Mouse (Mus musculus): ENCODE measurements around the gene Tcp1. TPM values are rescaled to one million over a fixed set of nuclear protein-coding genes. Genes with fewer than 3 reads are reported as not detected.

Tcp1 gene
- polyA plus RNA-seq, 1 experiment from 2014 or later, result 347 TPM

GRCm38 (mm10) chr17:12906436-12906835 lies 9.1 kb upstream of the Tcp1 start:
- Histone ChIP-seq H3K4me3 (ENCODE audit: low read depth, low read length) (no peak overlapping the region), H3K9me3 (replicated peaks; ENCODE audit: control insufficient read depth, low read length, poor library complexity, severe bottlenecking) (no peaks in the 10 kb centered on the region), H3K4me2 (ENCODE audit: low read length) (no peak overlapping the region), H3K36me3 (ENCODE audit: control insufficient read depth, insufficient read depth, low read length) (0 out of 2 replicates have a peak, but pooled peaks cover 7% of the 10 kb centered on the region), H3K4me1 (ENCODE audit: control insufficient read depth, insufficient read depth, low read length) (no peaks in the 10 kb centered on the region), H3K27ac (ENCODE audit: low read length) (no peak overlapping the region), H3K27me3 (ENCODE audit: control insufficient read depth, insufficient read depth, low read depth, low read length) (no peaks in the 10 kb centered on the region), H3K9ac (ENCODE audit: low read depth, low read length) (no peak overlapping the region)
- 94% methylated on average over 9 of the region's 9 CpGs for WGBS
- ATAC-seq, result no peak

DNA sequence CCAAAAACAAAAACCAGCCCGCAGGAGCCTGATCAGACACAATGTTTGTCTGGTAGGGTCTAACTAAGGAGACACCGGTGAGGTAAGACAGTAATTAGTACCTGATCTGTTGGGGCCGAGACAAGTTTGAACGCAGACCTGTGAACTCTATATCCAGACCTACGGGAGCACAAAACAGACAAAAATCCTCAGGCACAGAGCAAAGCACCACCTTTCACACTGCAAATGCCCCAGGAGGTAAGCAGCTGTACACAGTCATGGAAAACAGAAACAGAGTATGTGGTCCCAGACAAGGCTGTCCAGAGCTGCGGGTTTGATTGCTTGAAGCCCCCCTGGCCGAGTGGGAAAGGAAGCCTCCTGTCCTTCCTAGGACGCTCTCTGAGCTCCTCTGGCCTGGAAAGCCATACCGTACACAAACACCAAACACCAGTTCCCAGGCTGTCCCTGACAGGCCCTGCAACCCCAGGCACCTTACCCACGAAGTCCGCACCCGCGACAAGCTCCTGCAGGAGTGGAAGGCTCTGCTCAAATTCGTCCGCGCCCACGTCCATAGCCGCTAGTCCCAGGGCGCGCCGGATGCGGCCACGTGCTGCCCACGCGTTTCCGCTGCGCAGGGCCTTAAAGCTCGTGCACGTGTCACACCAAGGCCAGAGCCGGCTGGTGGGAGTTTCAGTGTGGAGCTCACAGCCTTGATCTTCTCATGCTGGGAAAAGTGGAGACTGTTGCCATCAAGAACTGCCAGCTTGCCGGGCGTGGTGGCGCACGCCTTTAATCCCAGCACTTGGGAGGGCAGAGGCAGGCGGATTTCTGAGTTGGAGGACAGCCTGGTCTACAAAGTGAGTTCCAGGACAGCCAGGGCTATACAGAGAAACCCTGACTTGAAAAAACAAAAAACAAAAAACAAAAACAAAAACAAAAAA lies 5.9 kb upstream of the Tcp1 start, which contains the start of gene Pnldc1:
Gene Pnldc1 (minus strand): TSS at position 870 of the 920 bp plus-strand sequence.
- ATAC-seq, result no peak
- 85% methylated on average over 35 of the region's 35 CpGs for WGBS
- Histone ChIP-seq H3K4me3 (ENCODE audit: low read depth, low read length) (no peak within 1 kb of the TSS), H3K27me3 (ENCODE audit: control insufficient read depth, insufficient read depth, low read depth, low read length) (no peaks in the 10 kb centered on the region), H3K36me3 (ENCODE audit: control insufficient read depth, insufficient read depth, low read length) (peaks cover 19% of the 10 kb centered on the region), H3K27ac (ENCODE audit: low read length) (no peak within 1 kb of the TSS), H3K9me3 (replicated peaks; ENCODE audit: control insufficient read depth, low read length, poor library complexity, severe bottlenecking) (no peaks in the 10 kb centered on the region), H3K4me2 (ENCODE audit: low read length) (no peak within 1 kb of the TSS), H3K4me1 (ENCODE audit: control insufficient read depth, insufficient read depth, low read length) (no peaks in the 10 kb centered on the region; the same call in 1 of the 2 replicates), H3K9ac (ENCODE audit: low read depth, low read length) (no peak within 1 kb of the TSS)

DNA sequence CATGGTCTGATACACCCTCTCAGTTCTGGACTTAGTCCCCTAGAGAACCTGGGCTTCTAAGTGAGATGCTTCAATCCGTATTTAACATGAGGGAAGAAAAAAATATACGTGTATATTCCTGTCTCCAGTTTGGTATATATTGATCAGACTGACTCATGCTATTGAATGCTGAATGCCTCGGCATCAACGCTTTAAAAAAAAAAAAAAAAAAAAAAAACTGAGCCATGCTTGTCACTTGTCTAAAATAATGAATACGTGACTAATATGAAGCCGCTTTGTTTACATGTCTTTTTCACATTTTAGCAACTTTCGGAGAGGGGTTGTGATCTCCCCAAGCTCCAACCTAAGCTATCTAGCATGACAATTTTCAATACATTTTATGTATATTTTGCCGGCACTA lies 5.1 kb upstream of the Tcp1 start:
- Histone ChIP-seq H3K4me3 (ENCODE audit: low read depth, low read length) (no peak overlapping the region), H3K4me1 (ENCODE audit: control insufficient read depth, insufficient read depth, low read length) (peaks cover 8% of the 10 kb centered on the region), H3K36me3 (ENCODE audit: control insufficient read depth, insufficient read depth, low read length) (peaks cover 19% of the 10 kb centered on the region), H3K27ac (ENCODE audit: low read length) (no peak overlapping the region), H3K27me3 (ENCODE audit: control insufficient read depth, insufficient read depth, low read depth, low read length) (no peaks in the 10 kb centered on the region), H3K9me3 (replicated peaks; ENCODE audit: control insufficient read depth, low read length, poor library complexity, severe bottlenecking) (no peaks in the 10 kb centered on the region), H3K4me2 (ENCODE audit: low read length) (no peak overlapping the region), H3K9ac (ENCODE audit: low read depth, low read length) (no peak overlapping the region)
- ATAC-seq, result no peak
- 88% methylated on average over 8 of the region's 8 CpGs for WGBS

DNA sequence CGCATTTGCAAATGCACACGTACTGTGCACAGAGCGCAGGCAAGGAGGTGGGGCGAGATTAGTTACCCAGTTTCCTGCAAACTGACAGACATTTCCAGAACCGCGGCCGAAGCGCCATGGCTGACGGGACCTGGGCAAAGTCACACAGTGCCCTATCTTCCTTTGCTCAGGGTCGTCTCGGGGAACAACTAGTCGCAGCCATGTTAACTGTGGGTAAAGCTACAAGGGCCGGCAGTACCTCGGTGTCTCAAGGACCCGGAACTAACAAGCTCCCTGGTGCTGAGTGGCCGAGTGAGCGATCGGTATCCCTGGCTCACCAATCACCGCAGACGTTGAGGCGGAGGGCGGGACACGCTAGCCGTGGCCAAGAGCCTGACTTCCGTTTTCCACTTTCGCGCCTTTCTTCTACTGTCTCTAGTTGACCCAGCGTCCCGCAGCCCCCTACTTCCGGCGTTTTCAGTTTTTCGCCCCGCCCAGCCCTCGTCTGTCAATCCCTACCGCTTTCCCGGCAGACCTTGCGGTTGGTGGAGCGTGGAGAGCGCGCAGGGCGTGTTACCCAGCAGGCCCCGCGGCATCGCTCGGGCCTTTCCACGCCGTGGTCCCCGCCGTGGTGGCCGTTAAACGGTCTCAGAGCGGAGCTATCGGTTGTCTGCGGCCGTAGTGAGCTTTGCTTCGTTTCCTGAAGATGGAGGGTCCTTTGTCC lies 531 bp downstream of the Tcp1 start, which contains the start of gene Mrpl18:
Gene Mrpl18 (minus strand): TSS at position 465 of the 703 bp plus-strand sequence.
- Histone ChIP-seq H3K4me2 (ENCODE audit: low read length) (peak within 1 kb of the TSS; percentile 91), H3K9me3 (replicated peaks; ENCODE audit: control insufficient read depth, low read length, poor library complexity, severe bottlenecking) (no peaks in the 10 kb centered on the region), H3K4me1 (ENCODE audit: control insufficient read depth, insufficient read depth, low read length) (peaks cover 16% of the 10 kb centered on the region), H3K27ac (ENCODE audit: low read length) (peak within 1 kb of the TSS; percentile 82), H3K36me3 (ENCODE audit: control insufficient read depth, insufficient read depth, low read length) (peaks cover 34% of the 10 kb centered on the region), H3K9ac (ENCODE audit: low read depth, low read length) (peak within 1 kb of the TSS; percentile 84), H3K4me3 (ENCODE audit: low read depth, low read length) (peak within 1 kb of the TSS; percentile 67), H3K27me3 (ENCODE audit: control insufficient read depth, insufficient read depth, low read depth, low read length) (no peaks in the 10 kb centered on the region)
- under 1% methylated on average over 56 of the region's 56 CpGs for WGBS
- peak; percentile 99 for ATAC-seq

DNA sequence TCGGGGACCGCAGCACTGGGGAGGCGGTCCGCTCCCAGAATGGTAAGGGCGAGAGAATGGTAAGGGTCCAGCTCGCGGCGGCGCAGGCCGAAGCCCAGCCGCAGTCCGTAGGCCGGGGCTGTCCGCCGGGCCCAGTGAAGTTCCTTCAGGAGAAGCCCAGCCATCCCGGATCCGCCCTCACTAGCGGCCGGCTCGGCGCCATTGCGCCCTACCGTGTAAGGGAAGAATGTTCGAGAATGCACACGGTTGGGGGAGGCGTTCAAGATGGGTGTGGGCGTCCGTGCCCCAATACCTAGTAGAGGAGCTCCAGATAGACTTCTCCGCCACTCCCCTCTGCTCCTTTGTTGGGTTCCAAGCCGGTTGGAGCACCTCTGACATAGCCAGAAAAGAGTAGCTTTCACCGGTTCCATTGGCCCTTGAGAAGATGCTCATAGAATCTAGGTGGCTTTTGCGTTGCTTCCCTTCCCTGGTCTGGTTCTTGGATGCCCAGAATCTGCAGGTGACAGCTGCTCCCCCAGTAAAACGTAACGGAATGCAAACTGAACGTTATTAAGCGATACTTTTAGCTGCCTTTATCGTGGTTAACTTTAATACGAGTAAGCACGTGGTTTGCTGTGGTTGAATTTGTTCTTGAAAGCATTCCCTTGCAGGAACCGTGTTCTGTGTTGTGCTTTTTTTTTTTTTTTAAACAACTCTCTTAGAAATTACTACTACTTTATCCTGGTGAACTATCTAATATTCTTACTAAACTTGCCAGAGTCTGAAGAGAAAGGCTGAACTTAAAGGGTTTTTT lies 1.3 kb downstream of the Tcp1 start:
- peak overlapping the region; percentile 80 for H3K27ac ChIP-seq (ENCODE audit: low read length)
- WGBS, result under 1% methylated on average over 40 of the region's 40 CpGs
- H3K9me3 ChIP-seq (replicated peaks; ENCODE audit: control insufficient read depth, low read length, poor library complexity, severe bottlenecking), result no peaks in the 10 kb centered on the region
- H3K9ac ChIP-seq (ENCODE audit: low read depth, low read length), result peak overlapping the region; percentile 84
- H3K27me3 ChIP-seq (ENCODE audit: control insufficient read depth, insufficient read depth, low read depth, low read length), result no peaks in the 10 kb centered on the region
- peak overlapping the region; percentile 67 for H3K4me3 ChIP-seq (ENCODE audit: low read depth, low read length)
- peaks cover 16% of the 10 kb centered on the region for H3K4me1 ChIP-seq (ENCODE audit: control insufficient read depth, insufficient read depth, low read length)
- H3K4me2 ChIP-seq (ENCODE audit: low read length), result peak overlapping the region; percentile 90
- ATAC-seq, result peak; percentile 67
- H3K36me3 ChIP-seq (ENCODE audit: control insufficient read depth, insufficient read depth, low read length), result peaks cover 38% of the 10 kb centered on the region

DNA sequence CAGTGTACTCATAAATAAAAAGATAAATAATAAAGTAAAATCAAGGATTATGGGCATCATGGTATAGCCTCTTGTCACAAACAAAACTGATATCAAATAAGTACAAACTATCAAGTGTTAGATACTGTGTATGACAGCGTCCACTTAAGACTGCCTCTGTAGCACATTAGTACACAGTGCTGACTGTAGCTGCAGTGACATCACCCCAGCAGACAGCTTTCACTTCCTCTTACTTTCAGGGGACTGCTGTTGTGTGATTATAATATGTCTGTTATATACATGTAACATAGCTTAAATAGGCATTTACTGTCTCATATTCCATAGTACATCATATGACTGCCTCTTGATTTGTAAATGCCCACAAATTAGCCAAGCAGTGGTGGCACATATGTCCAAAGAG lies 5.6 kb downstream of the Tcp1 start:
- Histone ChIP-seq H3K27ac (ENCODE audit: low read length) (no peak overlapping the region), H3K4me1 (ENCODE audit: control insufficient read depth, insufficient read depth, low read length) (peaks cover 8% of the 10 kb centered on the region), H3K9ac (ENCODE audit: low read depth, low read length) (no peak overlapping the region), H3K36me3 (ENCODE audit: control insufficient read depth, insufficient read depth, low read length) (peaks cover 55% of the 10 kb centered on the region), H3K4me2 (ENCODE audit: low read length) (no peak overlapping the region), H3K4me3 (ENCODE audit: low read depth, low read length) (no peak overlapping the region), H3K27me3 (ENCODE audit: control insufficient read depth, insufficient read depth, low read depth, low read length) (no peaks in the 10 kb centered on the region), H3K9me3 (replicated peaks; ENCODE audit: control insufficient read depth, low read length, poor library complexity, severe bottlenecking) (no peaks in the 10 kb centered on the region)
- no peak for ATAC-seq
- 97% methylated on average over 1 of the region's 1 CpGs for WGBS

GRCm38 (mm10) chr17:12925001-12925400 lies 9.5 kb downstream of the Tcp1 start:
- no peak overlapping the region for H3K4me3 ChIP-seq (ENCODE audit: low read depth, low read length)
- no peak overlapping the region for H3K4me2 ChIP-seq (ENCODE audit: low read length)
- H3K4me1 ChIP-seq (ENCODE audit: control insufficient read depth, insufficient read depth, low read length), result no peaks in the 10 kb centered on the region
- WGBS, result 87% methylated on average over 3 of the region's 3 CpGs
- H3K27me3 ChIP-seq (ENCODE audit: control insufficient read depth, insufficient read depth, low read depth, low read length), result no peaks in the 10 kb centered on the region
- no peak for ATAC-seq
- H3K36me3 ChIP-seq (ENCODE audit: control insufficient read depth, insufficient read depth, low read length), result peaks cover 50% of the 10 kb centered on the region
- H3K27ac ChIP-seq (ENCODE audit: low read length), result no peak overlapping the region
- H3K9me3 ChIP-seq (replicated peaks; ENCODE audit: control insufficient read depth, low read length, poor library complexity, severe bottlenecking), result no peaks in the 10 kb centered on the region
- H3K9ac ChIP-seq (ENCODE audit: low read depth, low read length), result no peak overlapping the region

DNA sequence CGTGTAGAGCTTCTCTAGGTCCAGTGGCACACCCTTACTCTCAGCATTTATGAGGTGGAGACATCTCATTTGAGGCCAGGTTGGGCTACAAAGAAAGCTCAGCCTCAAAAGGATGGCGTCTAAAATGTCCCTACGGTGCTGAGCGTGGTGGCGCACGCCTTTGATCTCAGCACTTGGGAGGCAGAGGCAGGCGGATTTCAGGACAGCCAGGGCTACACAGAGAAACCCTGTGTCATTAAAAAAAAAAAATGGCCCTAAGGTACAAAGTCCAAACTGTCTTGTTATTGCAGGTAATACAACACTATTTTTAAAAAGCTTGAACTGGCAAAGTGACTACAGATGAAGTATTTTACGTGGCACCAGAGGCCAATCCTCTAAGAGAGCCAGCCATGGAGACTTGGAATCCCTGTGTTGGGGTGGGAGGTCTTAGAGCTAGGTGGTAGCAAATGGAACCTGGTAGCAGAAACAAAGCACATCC lies 10.2 kb downstream of the Tcp1 start:
- no peaks in the 10 kb centered on the region for H3K27me3 ChIP-seq (ENCODE audit: control insufficient read depth, insufficient read depth, low read depth, low read length)
- 87% methylated on average over 8 of the region's 8 CpGs for WGBS
- H3K27ac ChIP-seq (ENCODE audit: low read length), result no peak overlapping the region
- peaks cover 44% of the 10 kb centered on the region for H3K36me3 ChIP-seq (ENCODE audit: control insufficient read depth, insufficient read depth, low read length)
- no peak overlapping the region for H3K4me2 ChIP-seq (ENCODE audit: low read length)
- no peaks in the 10 kb centered on the region for H3K4me1 ChIP-seq (ENCODE audit: control insufficient read depth, insufficient read depth, low read length)
- no peaks in the 10 kb centered on the region for H3K9me3 ChIP-seq (replicated peaks; ENCODE audit: control insufficient read depth, low read length, poor library complexity, severe bottlenecking)
- ATAC-seq, result no peak
- H3K4me3 ChIP-seq (ENCODE audit: low read depth, low read length), result no peak overlapping the region
- no peak overlapping the region for H3K9ac ChIP-seq (ENCODE audit: low read depth, low read length)

All from midbrain, embryonic 16.5 days (tissue).